Mouse (Mus musculus) T-cell, adult 2 months (primary cell): ENCODE data around the gene Ppp6r2.

Experiments
- DNase-seq: peaks from one replicate; pipeline ENCODE4 v3.0.0; 2022; ENCODE audit warnings: low spot score

The Ppp6r2 gene

GRCm38 (mm10) chr15:89210915-89211715, at the start of gene Ppp6r2:
Ppp6r2 (plus strand) TSS chr15:89211553.
- peak; percentile 65 for DNase-seq

GRCm38 (mm10) chr15:89165478-89165877, 45.9 kb upstream of the Ppp6r2 start:
- no peak for DNase-seq

- no peak for DNase-seq
Observed at GRCm38 (mm10) chr15:89168922-89169321, 42.4 kb upstream of the Ppp6r2 start.

GRCm38 (mm10) chr15:89169431-89169830, 41.9 kb upstream of the Ppp6r2 start:
- no peak for DNase-seq

- DNase-seq: no peak
Observed at GRCm38 (mm10) chr15:89170102-89170501, 41.3 kb upstream of the Ppp6r2 start.

GRCm38 (mm10) chr15:89171526-89172051, 39.8 kb upstream of the Ppp6r2 start:
- no peak for DNase-seq

GRCm38 (mm10) chr15:89172276-89172935, 38.9 kb upstream of the Ppp6r2 start:
- DNase-seq: no peak

GRCm38 (mm10) chr15:89173024-89173905, 38.1 kb upstream of the Ppp6r2 start:
- no peak for DNase-seq

GRCm38 (mm10) chr15:89173906-89174214, 37.5 kb upstream of the Ppp6r2 start:
- DNase-seq: no peak

GRCm38 (mm10) chr15:89174889-89175339, 36.4 kb upstream of the Ppp6r2 start:
- DNase-seq: no peak

GRCm38 (mm10) chr15:89175411-89176155, 35.8 kb upstream of the Ppp6r2 start:
- no peak for DNase-seq

GRCm38 (mm10) chr15:89177121-89177520, 34.2 kb upstream of the Ppp6r2 start:
- no peak for DNase-seq

GRCm38 (mm10) chr15:89177576-89178259, 33.6 kb upstream of the Ppp6r2 start:
- no peak for DNase-seq

- no peak for DNase-seq
Observed at GRCm38 (mm10) chr15:89178260-89178860, 33.0 kb upstream of the Ppp6r2 start.

- DNase-seq: no peak
Observed at GRCm38 (mm10) chr15:89178954-89179629, 32.3 kb upstream of the Ppp6r2 start.

GRCm38 (mm10) chr15:89179630-89179964, 31.8 kb upstream of the Ppp6r2 start:
- DNase-seq: no peak

- DNase-seq: no peak
Observed at GRCm38 (mm10) chr15:89180081-89180541, 31.2 kb upstream of the Ppp6r2 start.

GRCm38 (mm10) chr15:89180571-89181229, 30.7 kb upstream of the Ppp6r2 start, which contains the start of gene Plxnb2:
Plxnb2 (minus strand) TSS chr15:89180788.
- no peak for DNase-seq

- DNase-seq: no peak
Observed at GRCm38 (mm10) chr15:89181561-89182270, 29.6 kb upstream of the Ppp6r2 start.
